Mouse (Mus musculus) gastrocnemius, adult 2 months (tissue): ENCODE data around the gene Rbpjl. TPM values are rescaled to one million over a fixed set of nuclear protein-coding genes. Genes with fewer than 3 reads are reported as not detected.

Source experiments
- DNase-seq: peaks from one replicate; pipeline ENCODE4 v3.0.0; 2022
- H3K27ac ChIP-seq: fragments of 200-600 bp; 2 replicates; pipeline ENCODE4 v1.8.1; 2022; ENCODE audit warnings: mild to moderate bottlenecking
- H3K4me3 ChIP-seq: fragments of 200-600 bp; 2 replicates; pipeline ENCODE4 v1.8.1; 2022; ENCODE audit warnings: mild to moderate bottlenecking, moderate library complexity
- CTCF ChIP-seq: fragments of 200-600 bp; IDR thresholded peaks from 2 replicates; pipeline ENCODE4 v1.8.1; 2022; ENCODE audit warnings: antibody characterized with exemption, mild to moderate bottlenecking, moderate library complexity
- intact Hi-C: fragments of 180-260 bp; cut with DNase I; formaldehyde crosslinking; loops from one replicate; pipeline ENCODE4 v1.15.1; 2025
- total RNA-seq, 2 experiments: library from RNA; stranded (reverse); gene quantifications; 2 replicates each; pipeline ENCODE4 v1.2.3; 2021

Rbpjl gene
- total RNA-seq, 2 experiments from 2014 or later = not detected

GRCm38 (mm10) chr2:164403396-164404081 lies 598 bp downstream of the Rbpjl start:
- Histone ChIP-seq H3K27ac (no peak overlapping the region), H3K4me3 (peak overlapping the region; percentile 69)
- no peak for TF ChIP-seq CTCF
- intact Hi-C loops = loop anchor here (5.0 kb wide), 1 partner anchor 119 kb away; no protein-coding TSS in a partner anchor
- no peak for DNase-seq

GRCm38 (mm10) chr2:164404082-164404990 lies 1.4 kb downstream of the Rbpjl start:
- intact Hi-C loops = loop anchor here (5.0 kb wide), 1 partner anchor 118 kb away; no protein-coding TSS in a partner anchor

GRCm38 (mm10) chr2:164405060-164405459 lies 2.1 kb downstream of the Rbpjl start, which contains the start of gene Matn4:
Gene Matn4 (minus strand): TSS chr2:164405160.
- TF ChIP-seq CTCF = no peak
- DNase-seq = no peak
- peak within 1 kb of the TSS; percentile 62 for H3K27ac ChIP-seq
- intact Hi-C loops = no loop called here
- H3K4me3 ChIP-seq = peak within 1 kb of the TSS; percentile 69

More at GRCm38 (mm10) chr2:164404082-164404990, 1.4 kb downstream of the Rbpjl start:
- DNase-seq = peak; percentile 74
- H3K4me3 ChIP-seq = peak overlapping the region; percentile 69
- no peak for TF ChIP-seq CTCF
- H3K27ac ChIP-seq = peak overlapping the region; percentile 62

GRCm38 (mm10) chr2:164405519-164405918 lies 2.6 kb downstream of the Rbpjl start:
- no peak for TF ChIP-seq CTCF
- no peak overlapping the region for H3K27ac ChIP-seq
- H3K4me3 ChIP-seq = no peak overlapping the region
- intact Hi-C loops = no loop called here
- no peak for DNase-seq

- peak; percentile 90 for TF ChIP-seq CTCF
- intact Hi-C loops = loop anchor here (2.0 kb wide), 1 partner anchor 303 kb away; no protein-coding TSS in a partner anchor
- DNase-seq = peak; percentile 78
- Histone ChIP-seq H3K4me3 (no peak overlapping the region), H3K27ac (no peak overlapping the region)
Measured at GRCm38 (mm10) chr2:164407708-164408107, 4.8 kb downstream of the Rbpjl start.

- H3K4me3 ChIP-seq = no peak overlapping the region
- H3K27ac ChIP-seq = no peak overlapping the region
- intact Hi-C loops = no loop called here
- no peak for TF ChIP-seq CTCF
- no peak for DNase-seq
Measured at GRCm38 (mm10) chr2:164414167-164414566, 11.2 kb downstream of the Rbpjl start.

- Histone ChIP-seq H3K27ac (no peak overlapping the region), H3K4me3 (no peak overlapping the region)
- TF ChIP-seq CTCF = no peak
- no peak for DNase-seq
- intact Hi-C loops = no loop called here
Measured at GRCm38 (mm10) chr2:164414581-164414980, 11.6 kb downstream of the Rbpjl start.

GRCm38 (mm10) chr2:164417198-164417597 lies 14.3 kb downstream of the Rbpjl start:
- no peak for DNase-seq
- peak; percentile 94 for TF ChIP-seq CTCF
- 0 out of 2 replicates have a peak overlapping the region, but pooled peaks have one; percentile 16 for H3K27ac ChIP-seq
- intact Hi-C loops = loop anchor here (1.0 to 2.0 kb wide), 2 partner anchors 40 to 102 kb away; no protein-coding TSS in a partner anchor
- H3K4me3 ChIP-seq = no peak overlapping the region

GRCm38 (mm10) chr2:164418308-164418875 lies 15.5 kb downstream of the Rbpjl start:
- H3K27ac ChIP-seq = no peak overlapping the region
- DNase-seq = no peak
- no peak overlapping the region for H3K4me3 ChIP-seq
- intact Hi-C loops = no loop called here
- TF ChIP-seq CTCF = no peak

- intact Hi-C loops = no loop called here
Measured at GRCm38 (mm10) chr2:164419489-164419888, 16.5 kb downstream of the Rbpjl start.

GRCm38 (mm10) chr2:164421306-164421705 lies 18.4 kb downstream of the Rbpjl start:
- intact Hi-C loops = no loop called here
- Histone ChIP-seq H3K4me3 (no peak overlapping the region), H3K27ac (peak overlapping the region; percentile 67; the same call in 1 of the 2 replicates)
- no peak for TF ChIP-seq CTCF
- DNase-seq = no peak

More at GRCm38 (mm10) chr2:164419489-164419888, 16.5 kb downstream of the Rbpjl start:
- no peak overlapping the region for H3K4me3 ChIP-seq
- DNase-seq = no peak
- no peak for TF ChIP-seq CTCF
- H3K27ac ChIP-seq = no peak overlapping the region

GRCm38 (mm10) chr2:164421979-164422378 lies 19.0 kb downstream of the Rbpjl start:
- intact Hi-C loops = no loop called here
- DNase-seq = no peak
- Histone ChIP-seq H3K27ac (peak overlapping the region; percentile 67), H3K4me3 (no peak overlapping the region)
- TF ChIP-seq CTCF = no peak
